Mouse (Mus musculus) myocyte (in vitro differentiated cells): ENCODE data around the gene Gpr12.

Experiments used
- CEBPB ChIP-seq: IDR thresholded peaks from 2 replicates; pipeline ENCODE4 v1.6.1; 2011; ENCODE audit warnings: mild to moderate bottlenecking, moderate library complexity; ENCODE audit not compliant: poor library complexity, insufficient read depth, severe bottlenecking
- MAX ChIP-seq: IDR thresholded peaks from one replicate; pipeline ENCODE4 v1.6.1; 2011; ENCODE audit warnings: low read depth, mild to moderate bottlenecking, control low read depth
- MYOD1 ChIP-seq, 3 experiments: IDR thresholded peaks; one replicate each; pipeline ENCODE4 v1.6.1; 2011; ENCODE audit warnings: control low read depth in 2 of 3, low read depth in 2 of 3, mild to moderate bottlenecking in 2 of 3, moderate library complexity in 1 of 3; ENCODE audit not compliant: insufficient read length in 2 of 3, control insufficient read depth in 1 of 3
- POLR2A ChIP-seq: IDR thresholded peaks from one replicate; pipeline ENCODE4 v1.6.1; 2011; ENCODE audit warnings: low read depth, mild to moderate bottlenecking, control low read depth, moderate library complexity; ENCODE audit not compliant: insufficient read length
- USF1 ChIP-seq: IDR thresholded peaks from one replicate; pipeline ENCODE4 v1.6.1; 2011; ENCODE audit warnings: low read depth, mild to moderate bottlenecking, control low read depth, moderate library complexity

- TF ChIP-seq POLR2A, result no peak
- no peak for TF ChIP-seq MYOD1 (IDR thresholded peaks at IDR 0.05; ENCODE audit: control insufficient read depth in 1 of 3, insufficient read length in 2 of 3, low read depth in 2 of 3)
- no peak for TF ChIP-seq USF1
- TF ChIP-seq MAX, result no peak
- TF ChIP-seq CEBPB, result no peak
These were observed 43.8 kb upstream of the Gpr12 start for GRCm38 (mm10) chr5:146628804-146629203.
